Mouse (Mus musculus): ENCODE measurements around the gene Foxn3. TPM values are rescaled to one million over a fixed set of nuclear protein-coding genes. Genes with fewer than 3 reads are reported as not detected.
A peak's percentile ranks its signal among the peaks of the same experiment; 100 is the strongest.

The Foxn3 gene
- polyA plus RNA-seq, 1 experiment from 2014 or later = 51.9 TPM

DNA sequence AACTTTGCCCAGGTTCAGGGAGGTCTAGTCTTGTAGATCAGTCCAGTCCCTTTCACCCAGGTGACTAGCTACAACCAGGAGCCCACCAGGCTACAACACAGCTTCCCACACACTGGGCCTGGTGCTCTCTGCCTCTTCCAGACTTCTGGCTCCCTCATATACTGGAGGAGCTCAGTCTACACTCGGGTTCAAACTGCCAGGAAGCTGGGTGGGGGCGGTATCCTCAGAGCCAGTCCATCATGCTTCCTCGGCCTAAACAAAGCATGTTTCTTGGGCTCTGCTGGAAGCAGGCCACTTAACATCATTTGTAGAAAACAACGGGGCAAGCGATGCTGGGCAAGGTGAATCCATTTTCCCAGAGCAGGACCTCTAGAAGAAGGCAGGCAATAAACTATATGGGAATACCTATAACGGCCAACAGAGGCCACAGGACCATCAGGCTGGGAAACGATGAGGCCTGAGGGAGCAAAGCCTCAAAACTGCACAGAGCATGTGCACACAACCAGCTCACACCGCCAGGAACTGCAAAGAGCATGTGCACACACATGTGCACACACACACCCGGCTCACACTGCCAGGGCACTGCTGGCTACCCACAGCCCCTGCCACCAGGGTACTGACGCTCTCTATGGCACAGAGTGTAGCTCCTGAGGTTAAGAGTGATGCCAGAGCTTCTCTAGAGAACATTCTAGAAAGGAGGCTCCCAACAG lies 214.3 kb downstream of the Foxn3 start:
- H3K9ac ChIP-seq = peak overlapping the region; percentile 60
- no peak overlapping the region for H3K4me2 ChIP-seq
- H3K36me3 ChIP-seq = 0 out of 2 replicates have a peak, but pooled peaks cover 3% of the 10 kb centered on the region
- H3K27ac ChIP-seq (replicated peaks) = peak overlapping the region; percentile 49
- H3K9me3 ChIP-seq = no peaks in the 10 kb centered on the region
- no peak for ATAC-seq (ENCODE audit: extremely low read depth, insufficient number of reproducible peaks, low FRiP score, low TSS enrichment)
- no peak overlapping the region for H3K4me3 ChIP-seq
- peaks cover 85% of the 10 kb centered on the region for H3K4me1 ChIP-seq
- no peaks in the 10 kb centered on the region for H3K27me3 ChIP-seq (replicated peaks)
- WGBS = 74% methylated on average over 10 of the region's 10 CpGs

DNA sequence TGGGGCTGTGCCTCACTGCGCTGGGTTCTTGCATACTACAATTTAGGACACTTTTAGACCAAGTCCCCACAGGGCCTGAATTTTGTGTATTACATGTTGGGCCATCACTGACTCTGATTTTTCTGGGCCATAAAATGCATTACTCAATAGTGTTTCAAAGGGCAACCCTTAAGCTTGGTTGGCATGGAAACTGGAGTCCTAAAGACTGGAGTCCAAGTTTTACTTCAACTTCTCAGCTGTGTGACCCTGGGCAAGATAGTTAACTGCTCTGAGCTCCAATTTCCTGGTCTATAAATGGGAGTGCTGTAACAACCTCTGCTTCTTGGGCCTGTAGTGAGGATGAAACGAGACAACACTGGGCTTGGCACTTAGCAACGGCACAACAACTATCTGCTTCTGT lies 215.9 kb downstream of the Foxn3 start:
- ATAC-seq (ENCODE audit: extremely low read depth, insufficient number of reproducible peaks, low FRiP score, low TSS enrichment) = no peak
- 73% methylated on average over 3 of the region's 3 CpGs for WGBS
- peaks cover 76% of the 10 kb centered on the region for H3K4me1 ChIP-seq
- H3K4me2 ChIP-seq = no peak overlapping the region
- 0 out of 2 replicates have a peak, but pooled peaks cover 8% of the 10 kb centered on the region for H3K36me3 ChIP-seq
- H3K27ac ChIP-seq (replicated peaks) = no peak overlapping the region
- H3K4me3 ChIP-seq = no peak overlapping the region
- H3K9ac ChIP-seq = no peak overlapping the region
- no peaks in the 10 kb centered on the region for H3K27me3 ChIP-seq (replicated peaks)
- H3K9me3 ChIP-seq = no peaks in the 10 kb centered on the region

DNA sequence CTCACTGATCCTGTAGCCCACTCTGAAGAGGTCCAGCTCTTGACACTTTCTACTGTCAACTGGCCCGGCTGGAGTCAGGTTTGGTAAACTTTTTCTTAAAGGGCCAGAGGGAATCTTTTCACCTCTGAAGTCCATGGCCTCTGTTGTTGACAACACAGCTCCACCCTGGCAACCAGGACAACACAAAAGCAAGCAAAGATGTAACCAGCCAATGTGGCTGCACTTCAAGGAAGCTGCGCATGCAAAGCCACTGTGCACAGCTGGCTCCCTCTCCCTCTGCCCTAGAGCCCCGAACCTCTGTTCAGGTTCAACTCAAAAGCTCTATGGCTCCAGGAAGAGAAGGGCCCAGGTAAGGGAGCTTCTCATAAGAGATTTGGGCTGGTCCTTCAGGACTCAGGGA lies 216.4 kb downstream of the Foxn3 start:
- Histone ChIP-seq H3K27me3 (replicated peaks) (no peaks in the 10 kb centered on the region), H3K9me3 (no peaks in the 10 kb centered on the region), H3K4me1 (peaks cover 76% of the 10 kb centered on the region), H3K36me3 (0 out of 2 replicates have a peak, but pooled peaks cover 8% of the 10 kb centered on the region), H3K4me2 (no peak overlapping the region), H3K9ac (no peak overlapping the region), H3K4me3 (no peak overlapping the region), H3K27ac (replicated peaks) (peak overlapping the region; percentile 36; the same call in 1 of the 2 replicates)
- WGBS = 54% methylated on average over 3 of the region's 3 CpGs
- no peak for ATAC-seq (ENCODE audit: extremely low read depth, insufficient number of reproducible peaks, low FRiP score, low TSS enrichment)

DNA sequence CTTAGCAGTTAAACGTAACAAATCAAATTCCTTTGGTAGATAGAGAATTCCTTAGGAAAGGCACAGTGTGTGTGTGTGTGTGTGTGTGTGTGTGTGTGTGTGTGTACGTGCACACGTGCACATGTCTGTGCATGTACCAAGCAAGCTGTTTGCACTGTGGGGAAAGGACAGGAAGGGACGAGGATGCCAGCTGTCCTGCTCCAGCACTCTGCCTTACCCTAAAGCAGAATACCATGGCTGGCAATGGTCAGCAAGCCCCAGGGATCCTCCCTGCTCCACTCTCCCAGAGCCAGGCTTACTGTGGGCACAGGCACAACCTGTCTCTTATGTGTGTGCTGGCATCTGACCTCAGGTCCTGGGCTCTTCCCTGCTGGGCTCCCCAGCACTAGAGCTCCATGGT lies 218.1 kb downstream of the Foxn3 start:
- WGBS = 78% methylated on average over 4 of the region's 4 CpGs
- H3K9ac ChIP-seq = no peak overlapping the region
- no peak overlapping the region for H3K4me2 ChIP-seq
- H3K4me3 ChIP-seq = no peak overlapping the region
- H3K9me3 ChIP-seq = no peaks in the 10 kb centered on the region
- no peaks in the 10 kb centered on the region for H3K27me3 ChIP-seq (replicated peaks)
- H3K27ac ChIP-seq (replicated peaks) = peak overlapping the region; percentile 59
- H3K4me1 ChIP-seq = peaks cover 78% of the 10 kb centered on the region
- peaks cover 17% of the 10 kb centered on the region for H3K36me3 ChIP-seq
- ATAC-seq (ENCODE audit: extremely low read depth, insufficient number of reproducible peaks, low FRiP score, low TSS enrichment) = no peak

DNA sequence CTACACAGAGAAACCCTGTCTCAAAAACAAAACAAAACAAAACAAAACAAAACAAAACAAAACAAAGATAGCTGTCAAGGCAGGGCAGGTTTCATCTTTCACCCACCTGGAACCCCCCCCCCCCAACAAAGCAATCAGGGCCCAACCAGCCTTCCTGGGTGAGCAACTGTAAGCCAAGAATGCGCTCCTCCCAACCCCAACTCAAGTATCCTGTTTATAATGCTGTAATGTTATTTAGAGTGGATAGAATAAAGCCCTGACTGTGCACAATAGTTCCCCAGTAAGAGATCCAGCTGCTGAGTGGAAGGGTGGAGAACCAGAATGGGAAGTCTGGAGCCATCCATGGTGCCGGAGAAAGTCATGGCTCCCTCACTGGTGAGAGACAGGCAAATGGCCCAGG lies 220.0 kb downstream of the Foxn3 start:
- no peak for ATAC-seq (ENCODE audit: extremely low read depth, insufficient number of reproducible peaks, low FRiP score, low TSS enrichment)
- 88% methylated on average over 2 of the region's 2 CpGs for WGBS
- Histone ChIP-seq H3K27me3 (replicated peaks) (no peaks in the 10 kb centered on the region), H3K4me3 (no peak overlapping the region), H3K9ac (no peak overlapping the region), H3K9me3 (no peaks in the 10 kb centered on the region), H3K27ac (replicated peaks) (no peak overlapping the region), H3K4me2 (no peak overlapping the region), H3K36me3 (peaks cover 28% of the 10 kb centered on the region), H3K4me1 (peaks cover 78% of the 10 kb centered on the region)

GRCm38 (mm10) chr12:99342160-99342559 lies 221.2 kb downstream of the Foxn3 start:
- 29% methylated on average over 3 of the region's 3 CpGs for WGBS
- Histone ChIP-seq H3K4me3 (no peak overlapping the region), H3K4me2 (no peak overlapping the region), H3K36me3 (peaks cover 33% of the 10 kb centered on the region), H3K9me3 (no peaks in the 10 kb centered on the region), H3K4me1 (peaks cover 78% of the 10 kb centered on the region), H3K27ac (replicated peaks) (no peak overlapping the region), H3K9ac (no peak overlapping the region), H3K27me3 (replicated peaks) (no peaks in the 10 kb centered on the region)
- no peak for ATAC-seq (ENCODE audit: extremely low read depth, insufficient number of reproducible peaks, low FRiP score, low TSS enrichment)

DNA sequence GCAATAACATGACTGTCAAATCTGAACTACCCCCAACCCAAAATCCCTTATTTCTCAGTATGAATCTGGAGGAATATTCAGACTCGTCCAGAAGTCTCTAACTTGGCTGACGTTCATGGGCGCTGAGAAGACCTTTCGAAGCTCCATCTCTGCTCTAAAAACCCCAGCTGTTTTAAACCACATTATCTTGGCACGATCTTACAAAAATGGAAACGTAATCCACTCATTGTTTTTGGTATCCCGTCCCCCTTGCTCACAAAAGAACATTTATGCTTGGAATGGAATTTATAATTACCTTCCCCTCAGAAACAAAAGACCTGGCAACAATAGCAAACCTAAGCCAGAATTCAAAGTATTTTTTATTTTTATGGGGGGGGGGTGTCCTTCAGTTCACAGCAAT lies 221.6 kb downstream of the Foxn3 start:
- Histone ChIP-seq H3K36me3 (peaks cover 33% of the 10 kb centered on the region), H3K4me2 (no peak overlapping the region), H3K9ac (no peak overlapping the region), H3K4me3 (no peak overlapping the region), H3K27me3 (replicated peaks) (no peaks in the 10 kb centered on the region), H3K4me1 (peaks cover 78% of the 10 kb centered on the region), H3K27ac (replicated peaks) (no peak overlapping the region), H3K9me3 (no peaks in the 10 kb centered on the region)
- 45% methylated on average over 7 of the region's 7 CpGs for WGBS
- no peak for ATAC-seq (ENCODE audit: extremely low read depth, insufficient number of reproducible peaks, low FRiP score, low TSS enrichment)

- Histone ChIP-seq H3K9ac (no peak overlapping the region), H3K4me1 (peaks cover 78% of the 10 kb centered on the region), H3K4me3 (no peak overlapping the region), H3K27ac (replicated peaks) (no peak overlapping the region), H3K9me3 (no peaks in the 10 kb centered on the region), H3K27me3 (replicated peaks) (no peaks in the 10 kb centered on the region), H3K36me3 (peaks cover 33% of the 10 kb centered on the region), H3K4me2 (no peak overlapping the region)
- WGBS = 67% methylated on average over 13 of the region's 13 CpGs
- no peak for ATAC-seq (ENCODE audit: extremely low read depth, insufficient number of reproducible peaks, low FRiP score, low TSS enrichment)
These were observed 222.8 kb downstream of the Foxn3 start for GRCm38 (mm10) chr12:99340418-99341182.

- H3K27me3 ChIP-seq (replicated peaks) = no peaks in the 10 kb centered on the region
- H3K9me3 ChIP-seq = no peaks in the 10 kb centered on the region
- WGBS = 91% methylated on average over 11 of the region's 11 CpGs
- H3K9ac ChIP-seq = no peak overlapping the region
- no peak overlapping the region for H3K4me3 ChIP-seq
- H3K36me3 ChIP-seq = peaks cover 33% of the 10 kb centered on the region
- no peak overlapping the region for H3K4me2 ChIP-seq
- H3K4me1 ChIP-seq = peaks cover 79% of the 10 kb centered on the region
- no peak for ATAC-seq (ENCODE audit: extremely low read depth, insufficient number of reproducible peaks, low FRiP score, low TSS enrichment)
- H3K27ac ChIP-seq (replicated peaks) = no peak overlapping the region
These were observed 223.6 kb downstream of the Foxn3 start for GRCm38 (mm10) chr12:99339640-99340325.

GRCm38 (mm10) chr12:99338754-99339153 lies 224.6 kb downstream of the Foxn3 start:
- ATAC-seq (ENCODE audit: extremely low read depth, insufficient number of reproducible peaks, low FRiP score, low TSS enrichment) = no peak
- Histone ChIP-seq H3K27ac (replicated peaks) (no peak overlapping the region), H3K9ac (no peak overlapping the region), H3K4me2 (no peak overlapping the region), H3K9me3 (no peaks in the 10 kb centered on the region), H3K4me1 (peaks cover 87% of the 10 kb centered on the region), H3K4me3 (no peak overlapping the region), H3K27me3 (replicated peaks) (no peaks in the 10 kb centered on the region), H3K36me3 (peaks cover 29% of the 10 kb centered on the region)
- WGBS = 61% methylated on average over 2 of the region's 2 CpGs

DNA sequence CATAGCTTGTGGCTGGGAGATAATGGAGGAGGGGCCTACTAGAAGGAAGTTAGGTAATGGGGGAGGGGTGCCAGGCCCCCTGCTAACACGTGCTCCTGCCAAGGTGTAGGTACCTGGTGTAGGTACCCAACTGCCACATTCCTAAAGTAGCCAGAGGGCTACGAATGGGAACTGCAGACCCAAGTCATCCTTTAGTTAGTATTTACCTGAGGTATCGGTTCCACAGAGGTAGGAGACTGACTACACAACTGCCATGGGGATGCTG lies 226.3 kb downstream of the Foxn3 start:
- Histone ChIP-seq H3K9ac (no peak overlapping the region), H3K36me3 (peaks cover 30% of the 10 kb centered on the region), H3K4me2 (peak overlapping the region; percentile 37; the same call in 1 of the 2 replicates), H3K4me1 (peaks cover 88% of the 10 kb centered on the region), H3K4me3 (no peak overlapping the region), H3K27me3 (replicated peaks) (no peaks in the 10 kb centered on the region), H3K9me3 (no peaks in the 10 kb centered on the region), H3K27ac (replicated peaks) (peak overlapping the region; percentile 73)
- no peak for ATAC-seq (ENCODE audit: extremely low read depth, insufficient number of reproducible peaks, low FRiP score, low TSS enrichment)
- WGBS = 77% methylated on average over 3 of the region's 3 CpGs
